Mouse (Mus musculus) myocyte (in vitro differentiated cells): Measurements from ENCODE around the gene Ccdc126. TPM values are rescaled to one million over a fixed set of nuclear protein-coding genes. Genes with fewer than 3 reads are reported as not detected.

Experiments
- H3K27me3 ChIP-seq: one replicate; pipeline ENCODE4 v1.6.1; 2011; ENCODE audit not compliant: control insufficient read depth, insufficient read depth, insufficient read length
- H3K36me3 ChIP-seq: one replicate; pipeline ENCODE4 v1.6.1; 2011; ENCODE audit not compliant: control insufficient read depth, insufficient read depth
- H3K4me2 ChIP-seq: one replicate; pipeline ENCODE4 v1.6.1; 2011; ENCODE audit warnings: low read depth, control low read depth
- H3K4me3 ChIP-seq: one replicate; pipeline ENCODE4 v1.5.1; 2011; ENCODE audit warnings: mild to moderate bottlenecking, control low read depth, moderate library complexity
- H3K79me2 ChIP-seq: one replicate; pipeline ENCODE4 v1.6.1; 2011; ENCODE audit not compliant: control insufficient read depth, insufficient read depth
- H3ac ChIP-seq: one replicate; pipeline ENCODE4 v1.6.1; 2011; ENCODE audit not compliant: control insufficient read depth, insufficient read length
- CEBPB ChIP-seq: IDR thresholded peaks from 2 replicates; pipeline ENCODE4 v1.6.1; 2011; ENCODE audit warnings: mild to moderate bottlenecking, moderate library complexity; ENCODE audit not compliant: poor library complexity, insufficient read depth, severe bottlenecking
- E2F4 ChIP-seq: IDR thresholded peaks from one replicate; pipeline ENCODE4 v1.6.1; 2011; ENCODE audit warnings: mild to moderate bottlenecking, control low read depth, moderate library complexity; ENCODE audit not compliant: insufficient read depth
- MAX ChIP-seq: IDR thresholded peaks from one replicate; pipeline ENCODE4 v1.6.1; 2011; ENCODE audit warnings: low read depth, mild to moderate bottlenecking, control low read depth
- MYOD1 ChIP-seq, 3 experiments: IDR thresholded peaks; one replicate each; pipeline ENCODE4 v1.6.1; 2011; ENCODE audit warnings: control low read depth in 2 of 3, low read depth in 2 of 3, mild to moderate bottlenecking in 2 of 3, moderate library complexity in 1 of 3; ENCODE audit not compliant: insufficient read length in 2 of 3, control insufficient read depth in 1 of 3
- MYOG ChIP-seq, 3 experiments: IDR thresholded peaks; one replicate each; pipeline ENCODE4 v1.6.1; 2011; ENCODE audit warnings: control low read depth in 2 of 3, low read depth in 2 of 3, mild to moderate bottlenecking in 2 of 3; ENCODE audit not compliant: insufficient read length in 2 of 3, control insufficient read depth in 1 of 3, insufficient read depth in 1 of 3
- POLR2A ChIP-seq: IDR thresholded peaks from one replicate; pipeline ENCODE4 v1.6.1; 2011; ENCODE audit warnings: low read depth, mild to moderate bottlenecking, control low read depth, moderate library complexity; ENCODE audit not compliant: insufficient read length
- POLR2AphosphoS2 ChIP-seq: IDR thresholded peaks from one replicate; pipeline ENCODE4 v1.6.1; 2011; ENCODE audit warnings: low read depth, control low read depth; ENCODE audit not compliant: insufficient read length
- REST ChIP-seq: IDR thresholded peaks from one replicate; pipeline ENCODE4 v1.6.1; 2011; ENCODE audit warnings: mild to moderate bottlenecking, control low read depth, moderate library complexity; ENCODE audit not compliant: insufficient read depth, insufficient read length
- SRF ChIP-seq: IDR thresholded peaks from one replicate; pipeline ENCODE4 v1.6.1; 2011; ENCODE audit warnings: low read depth; ENCODE audit not compliant: control insufficient read depth, insufficient read length
- TCF12 ChIP-seq: IDR thresholded peaks from one replicate; pipeline ENCODE4 v1.6.1; 2011; ENCODE audit warnings: mild to moderate bottlenecking, control low read depth; ENCODE audit not compliant: poor library complexity, insufficient read depth, severe bottlenecking
- TCF3 ChIP-seq: IDR thresholded peaks from one replicate; pipeline ENCODE4 v1.6.1; 2011; ENCODE audit warnings: low read depth, control low read depth; ENCODE audit not compliant: insufficient read length
- USF1 ChIP-seq: IDR thresholded peaks from one replicate; pipeline ENCODE4 v1.6.1; 2011; ENCODE audit warnings: low read depth, mild to moderate bottlenecking, control low read depth, moderate library complexity
- polyA plus RNA-seq: library from polyadenylated mRNA; unstranded; fragments of >200 nt; fragmentation: generic; extraction: Trizol; gene quantifications from one replicate; pipeline ENCODE4 v1.2.1, GENCODE M21; 2012; ENCODE audit warnings: missing spikeins

The Ccdc126 gene
- polyA plus RNA-seq, 1 experiment = 2.7 TPM

DNA sequence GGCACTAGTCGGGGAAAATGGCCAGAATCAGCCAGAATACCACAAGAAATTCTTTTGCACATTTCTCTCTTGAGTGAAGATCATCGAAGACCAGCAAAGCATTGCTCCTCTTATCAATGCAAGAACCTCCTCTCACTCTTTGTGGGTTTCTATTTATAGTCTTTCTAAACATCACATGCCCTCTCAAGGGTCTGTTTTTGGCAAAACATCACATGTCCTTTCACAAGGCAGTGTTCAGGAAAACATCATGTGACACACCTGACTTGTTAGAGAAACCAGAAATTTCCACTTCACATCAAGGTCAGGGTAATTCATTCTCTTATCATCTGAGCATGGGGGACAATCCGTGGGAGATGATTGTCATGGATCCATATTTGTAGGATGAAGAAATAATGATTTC, 35.5 kb downstream of the Ccdc126 start:
- TF ChIP-seq CEBPB = no peak
- TF ChIP-seq MYOD1 (IDR thresholded peaks at IDR 0.05; ENCODE audit: control insufficient read depth in 1 of 3, insufficient read length in 2 of 3, low read depth in 2 of 3) = no peak
- no peak for TF ChIP-seq E2F4
- no peak for TF ChIP-seq USF1
- TF ChIP-seq MAX = no peak
- TF ChIP-seq TCF12 = no peak
- TF ChIP-seq POLR2A = no peak
- TF ChIP-seq SRF = no peak
- TF ChIP-seq POLR2AphosphoS2 = no peak
- TF ChIP-seq REST = no peak
- TF ChIP-seq MYOG (IDR thresholded peaks at IDR 0.05; ENCODE audit: control insufficient read depth in 1 of 3, insufficient read depth in 1 of 3, insufficient read length in 2 of 3, low read depth in 2 of 3) = no peak
- H3K4me2 ChIP-seq = no peak overlapping the region
- no peaks in the 10 kb centered on the region for H3K27me3 ChIP-seq
- no peak overlapping the region for H3ac ChIP-seq
- H3K79me2 ChIP-seq = no peaks in the 10 kb centered on the region
- H3K36me3 ChIP-seq = no peaks in the 10 kb centered on the region
- no peak overlapping the region for H3K4me3 ChIP-seq

DNA sequence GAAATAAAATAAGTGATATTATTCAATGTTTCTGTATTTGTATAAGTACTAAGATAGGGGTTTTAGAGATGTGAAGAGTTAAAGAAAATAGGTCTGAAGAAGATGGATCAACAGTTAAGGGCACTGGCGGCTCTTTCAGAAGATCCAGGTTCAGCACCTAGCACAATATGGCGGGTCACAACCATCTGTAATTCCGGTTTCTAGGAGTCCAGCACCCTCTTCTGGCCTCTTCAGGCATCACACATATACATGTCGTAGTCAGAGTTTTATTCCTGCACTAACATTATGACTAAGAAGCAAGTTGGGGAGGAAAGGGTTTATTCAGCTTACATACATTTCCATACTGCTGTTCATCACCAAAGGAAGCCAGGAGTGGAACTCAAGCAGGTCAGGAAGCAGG, 36.1 kb downstream of the Ccdc126 start:
- Histone ChIP-seq H3K36me3 (no peaks in the 10 kb centered on the region), H3K4me2 (no peak overlapping the region), H3K27me3 (no peaks in the 10 kb centered on the region), H3K4me3 (no peak overlapping the region), H3ac (no peak overlapping the region), H3K79me2 (no peaks in the 10 kb centered on the region)
- no peak for TF ChIP-seq POLR2A
- TF ChIP-seq USF1 = no peak
- TF ChIP-seq REST = no peak
- no peak for TF ChIP-seq MAX
- TF ChIP-seq MYOD1 (IDR thresholded peaks at IDR 0.05; ENCODE audit: control insufficient read depth in 1 of 3, insufficient read length in 2 of 3, low read depth in 2 of 3) = no peak
- TF ChIP-seq CEBPB = no peak
- no peak for TF ChIP-seq MYOG (IDR thresholded peaks at IDR 0.05; ENCODE audit: control insufficient read depth in 1 of 3, insufficient read depth in 1 of 3, insufficient read length in 2 of 3, low read depth in 2 of 3)
- no peak for TF ChIP-seq POLR2AphosphoS2
- no peak for TF ChIP-seq TCF3
- TF ChIP-seq SRF = no peak
- TF ChIP-seq TCF12 = no peak
- no peak for TF ChIP-seq E2F4

DNA sequence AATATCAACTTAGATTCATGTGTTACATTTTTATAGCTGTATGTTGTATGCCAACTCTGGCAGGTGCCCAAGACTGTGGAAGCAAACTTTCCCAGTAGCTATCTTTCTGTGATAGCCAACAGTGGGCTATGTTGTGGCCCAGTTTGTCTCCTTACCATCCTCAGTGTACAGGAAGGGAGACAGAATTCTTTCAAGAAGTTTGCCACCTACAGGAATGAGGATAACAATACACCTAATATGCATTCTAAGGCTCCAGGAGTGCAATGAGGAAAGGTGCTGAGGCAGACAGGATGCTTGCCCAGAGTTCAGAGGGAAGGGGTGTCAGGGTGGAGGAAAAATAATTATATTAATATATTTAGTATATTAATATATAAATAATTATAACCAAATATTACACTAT, 41.3 kb downstream of the Ccdc126 start:
- Histone ChIP-seq H3K27me3 (no peaks in the 10 kb centered on the region), H3K4me2 (no peak overlapping the region), H3K79me2 (no peaks in the 10 kb centered on the region), H3K4me3 (no peak overlapping the region), H3K36me3 (no peaks in the 10 kb centered on the region), H3ac (no peak overlapping the region)
- TF ChIP-seq TCF12 (no peak), MYOD1 (IDR thresholded peaks at IDR 0.05; ENCODE audit: control insufficient read depth in 1 of 3, insufficient read length in 2 of 3, low read depth in 2 of 3) (no peak), USF1 (no peak), POLR2AphosphoS2 (no peak), MAX (no peak), REST (no peak), SRF (no peak), E2F4 (no peak), CEBPB (no peak), MYOG (IDR thresholded peaks at IDR 0.05; ENCODE audit: control insufficient read depth in 1 of 3, insufficient read depth in 1 of 3, insufficient read length in 2 of 3, low read depth in 2 of 3) (no peak), TCF3 (no peak), POLR2A (no peak)

DNA sequence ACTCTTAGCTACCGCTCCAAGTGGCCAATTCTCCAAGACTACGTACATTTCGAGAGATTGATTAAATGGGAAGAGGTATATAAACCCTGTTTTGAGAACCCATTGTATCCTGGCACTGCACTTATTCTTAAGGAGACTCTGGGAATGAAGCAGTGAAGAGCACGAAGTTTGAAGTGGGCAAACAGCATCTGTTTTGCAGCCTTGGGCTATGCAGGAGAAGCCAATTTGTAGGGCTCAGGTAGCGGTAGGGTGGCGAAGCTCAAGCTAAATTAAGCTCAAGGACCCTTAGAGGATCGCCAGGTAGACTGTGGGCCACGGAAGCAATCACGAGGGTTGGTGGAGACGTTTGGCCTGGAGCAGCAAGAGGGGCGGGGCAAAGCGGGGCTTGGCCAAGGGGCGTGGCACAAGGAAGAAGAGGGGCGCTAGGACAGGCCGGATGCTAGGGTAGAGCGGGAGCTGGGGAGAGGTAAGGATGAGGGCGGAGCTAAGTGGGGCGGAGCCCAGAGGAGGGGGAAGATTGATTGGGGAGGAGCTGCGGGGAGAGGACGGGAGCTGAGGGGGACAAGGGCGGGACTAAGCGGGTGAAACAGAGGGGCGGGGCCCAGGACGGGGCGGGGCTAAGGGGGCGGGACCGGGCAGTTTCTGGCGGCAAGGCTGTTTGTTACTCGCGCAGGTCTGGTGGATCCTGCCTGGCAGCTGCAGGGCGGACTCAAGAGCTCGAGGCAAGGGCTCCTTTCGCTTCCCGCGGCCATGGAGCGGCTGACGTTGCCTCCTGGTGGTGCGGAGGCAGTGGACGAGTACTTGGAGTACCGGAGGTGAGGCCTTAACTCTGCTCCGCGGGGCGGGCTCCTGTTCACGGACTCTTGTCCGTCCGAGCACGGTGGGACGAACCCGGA, 48.3 kb downstream of the Ccdc126 start, which contains the start of gene Fam221a:
Fam221a (plus strand) TSS at position 581 of the 896 bp plus-strand sequence.
- peak within 1 kb of the TSS; percentile 30 for H3K4me3 ChIP-seq
- peak within 1 kb of the TSS; percentile 96 for H3K4me2 ChIP-seq
- H3K79me2 ChIP-seq = no peaks in the 10 kb centered on the region
- no peaks in the 10 kb centered on the region for H3K27me3 ChIP-seq
- H3K36me3 ChIP-seq = no peaks in the 10 kb centered on the region
- TF ChIP-seq POLR2A (peak; percentile 67), USF1 (no peak), MYOD1 (IDR thresholded peaks at IDR 0.05; ENCODE audit: control insufficient read depth in 1 of 3, insufficient read length in 2 of 3, low read depth in 2 of 3) (peak in 2 of 3 experiments; percentile 42 to 56), MYOG (IDR thresholded peaks at IDR 0.05; ENCODE audit: control insufficient read depth in 1 of 3, insufficient read depth in 1 of 3, insufficient read length in 2 of 3, low read depth in 2 of 3) (peak in 2 of 3 experiments; percentile 26 to 49)
- peak within 1 kb of the TSS; percentile 29 for H3ac ChIP-seq
